Mouse (Mus musculus) lung, postnatal 36 days (tissue): ENCODE results near the gene Cxcr5.

Source experiments
- DNase-seq: peaks from one replicate; pipeline ENCODE4 v3.0.0; 2022; ENCODE audit warnings: mixed read lengths

Cxcr5 gene

DNA sequence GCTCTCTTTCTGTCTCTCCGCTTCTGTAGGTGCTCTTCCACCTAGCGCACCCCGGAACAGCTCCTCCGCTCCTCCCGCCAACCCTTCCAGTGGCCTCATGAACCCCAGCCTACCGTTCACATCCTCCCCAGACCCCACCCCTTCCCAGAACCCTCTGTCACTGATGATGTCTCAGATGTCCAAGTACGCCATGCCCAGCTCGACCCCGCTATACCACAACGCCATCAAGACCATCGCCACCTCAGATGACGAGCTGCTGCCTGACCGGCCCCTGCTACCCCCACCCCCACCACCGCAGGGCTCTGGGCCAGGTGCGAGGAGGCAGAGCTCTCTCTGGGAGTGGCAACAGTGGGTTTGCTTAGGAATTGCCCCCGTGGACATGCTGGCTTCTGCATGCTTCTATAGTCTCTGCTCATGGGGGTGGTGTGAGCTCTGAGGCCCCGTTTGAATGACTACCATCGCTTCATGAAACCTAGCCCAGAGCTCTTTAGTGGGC, 53.5 kb downstream of the Cxcr5 start:
- DNase-seq, result no peak

GRCm38 (mm10) chr9:44507345-44507744, 54.3 kb downstream of the Cxcr5 start:
- no peak for DNase-seq

- no peak for DNase-seq
These were observed 55.1 kb downstream of the Cxcr5 start for GRCm38 (mm10) chr9:44506566-44506965.

- no peak for DNase-seq
These were observed 55.7 kb downstream of the Cxcr5 start for GRCm38 (mm10) chr9:44505824-44506467.

- DNase-seq, result no peak
These were observed 56.5 kb downstream of the Cxcr5 start for GRCm38 (mm10) chr9:44504893-44505823.

GRCm38 (mm10) chr9:44502006-44502405, 59.7 kb downstream of the Cxcr5 start:
- DNase-seq, result peak; percentile 93

- DNase-seq, result no peak
These were observed 60.3 kb downstream of the Cxcr5 start for GRCm38 (mm10) chr9:44501206-44501879.

DNA sequence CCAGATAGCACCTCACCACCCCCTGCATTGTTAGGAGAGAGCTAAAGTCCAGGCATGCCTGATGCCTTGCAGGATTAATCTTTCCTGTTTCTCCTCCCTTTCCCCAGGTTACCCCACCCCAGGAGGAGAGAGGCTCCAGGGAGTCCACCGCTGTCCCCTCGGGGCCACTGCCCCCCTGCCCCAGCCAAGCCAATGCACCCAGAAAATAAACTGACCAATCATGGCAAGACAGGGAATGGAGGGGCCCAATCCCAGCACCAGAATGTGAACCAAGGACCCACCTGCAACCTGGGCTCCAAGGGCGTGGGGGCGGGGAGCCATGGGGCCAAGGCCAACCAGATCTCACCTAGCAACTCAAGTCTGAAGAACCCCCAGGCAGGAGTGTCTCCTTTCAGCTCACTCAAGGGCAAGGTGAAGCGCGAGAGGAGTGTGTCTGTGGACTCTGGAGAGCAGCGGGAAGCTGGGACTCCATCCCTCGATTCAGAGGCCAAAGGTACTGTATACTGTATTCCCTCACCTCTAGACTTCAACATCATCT, 61.0 kb downstream of the Cxcr5 start:
- no peak for DNase-seq

DNA sequence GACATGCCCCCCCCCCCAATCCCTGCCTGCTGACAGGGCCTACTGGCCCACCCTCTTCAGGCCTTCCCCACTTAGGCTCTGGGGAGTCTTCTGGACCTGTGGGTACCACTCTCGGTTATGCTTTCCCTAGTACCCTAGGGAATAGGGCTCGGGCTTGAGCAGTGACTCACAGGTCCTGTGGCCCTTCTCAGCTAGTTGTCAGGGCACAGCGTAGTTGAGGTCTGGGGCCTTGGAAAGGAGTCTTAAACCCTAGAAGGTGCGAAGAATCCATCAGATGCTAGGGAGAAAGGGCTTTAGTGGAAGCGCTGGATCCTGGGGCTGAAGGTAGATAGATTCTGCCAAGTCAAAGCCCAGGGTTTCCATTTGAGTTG, 61.5 kb downstream of the Cxcr5 start:
- no peak for DNase-seq

GRCm38 (mm10) chr9:44499356-44500162, 62.1 kb downstream of the Cxcr5 start:
- no peak for DNase-seq

GRCm38 (mm10) chr9:44498421-44499355, 63.0 kb downstream of the Cxcr5 start:
- DNase-seq, result peak; percentile 93

DNA sequence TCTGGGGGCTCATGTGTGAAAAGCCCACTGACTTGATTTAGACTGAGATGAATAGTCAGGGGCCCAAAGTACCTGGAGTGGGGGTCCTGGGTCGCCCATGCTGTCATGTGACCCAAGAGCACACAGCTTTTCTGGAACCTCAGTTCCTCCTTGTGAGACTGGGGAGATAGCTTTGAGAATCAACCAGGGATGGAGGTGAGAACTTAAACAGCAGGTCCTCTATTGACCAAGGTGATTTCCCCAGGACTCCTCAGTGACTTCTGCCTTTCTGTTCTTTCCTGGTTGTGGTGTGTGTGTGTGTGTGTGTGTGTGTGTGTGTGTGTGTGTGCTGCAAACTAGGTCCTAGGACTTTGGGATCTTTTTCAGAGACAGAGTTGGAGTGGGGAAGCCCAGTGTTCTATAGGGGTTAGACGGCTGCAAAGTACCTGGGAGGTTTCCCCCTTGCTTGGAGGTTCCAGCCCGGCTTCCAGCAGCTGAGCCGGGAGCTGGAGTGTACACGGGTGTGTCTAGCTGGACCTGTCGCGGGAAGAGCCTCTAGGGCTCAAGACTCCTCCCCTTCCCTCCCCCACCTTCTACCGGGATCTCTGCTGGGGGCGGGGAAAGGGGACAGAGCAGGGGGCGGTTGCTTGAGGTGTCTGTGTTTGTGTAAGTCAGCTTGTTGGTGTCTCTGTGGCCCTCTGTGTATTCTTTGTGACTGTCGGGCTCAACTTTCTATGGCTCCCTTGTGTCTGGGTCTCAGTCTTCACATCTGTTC, 63.9 kb downstream of the Cxcr5 start:
- DNase-seq, result peak; percentile 85

DNA sequence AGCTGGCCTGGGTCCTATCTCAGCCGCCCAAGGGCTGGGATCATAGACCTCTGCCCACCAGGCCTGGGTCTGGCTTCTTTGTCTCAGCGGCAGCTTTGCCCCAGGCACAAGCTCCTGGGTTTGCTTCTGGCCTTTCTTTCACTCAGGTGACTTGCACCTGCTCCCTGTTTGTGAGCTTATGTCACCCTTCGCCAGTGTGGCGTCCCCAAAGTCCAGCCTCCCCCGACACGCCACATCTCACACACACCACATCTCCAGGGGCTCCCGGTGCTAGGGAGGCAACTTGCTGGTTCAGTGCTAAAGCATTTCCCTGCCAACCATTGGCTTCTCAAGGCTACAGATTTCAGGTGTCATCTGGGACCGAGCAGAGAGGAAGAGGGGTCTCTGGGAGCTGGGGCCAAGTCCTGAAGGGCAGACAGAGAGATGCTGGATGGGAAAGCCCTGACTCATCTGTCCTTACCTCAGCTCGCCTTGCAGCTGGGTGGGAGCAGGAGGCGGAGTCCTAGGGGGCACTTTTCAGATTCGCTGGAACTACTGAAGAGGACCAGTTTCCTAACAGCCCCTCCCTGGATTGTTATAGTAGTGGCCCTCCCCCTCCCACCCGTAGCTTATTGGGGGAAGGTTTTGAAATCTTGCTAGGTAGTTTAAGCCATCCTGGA, 64.7 kb downstream of the Cxcr5 start:
- no peak for DNase-seq

GRCm38 (mm10) chr9:44495810-44496344, 65.8 kb downstream of the Cxcr5 start:
- DNase-seq, result no peak

GRCm38 (mm10) chr9:44494863-44495809, 66.5 kb downstream of the Cxcr5 start:
- peak; percentile 80 for DNase-seq

GRCm38 (mm10) chr9:44494261-44494862, 67.3 kb downstream of the Cxcr5 start:
- peak; percentile 76 for DNase-seq

DNA sequence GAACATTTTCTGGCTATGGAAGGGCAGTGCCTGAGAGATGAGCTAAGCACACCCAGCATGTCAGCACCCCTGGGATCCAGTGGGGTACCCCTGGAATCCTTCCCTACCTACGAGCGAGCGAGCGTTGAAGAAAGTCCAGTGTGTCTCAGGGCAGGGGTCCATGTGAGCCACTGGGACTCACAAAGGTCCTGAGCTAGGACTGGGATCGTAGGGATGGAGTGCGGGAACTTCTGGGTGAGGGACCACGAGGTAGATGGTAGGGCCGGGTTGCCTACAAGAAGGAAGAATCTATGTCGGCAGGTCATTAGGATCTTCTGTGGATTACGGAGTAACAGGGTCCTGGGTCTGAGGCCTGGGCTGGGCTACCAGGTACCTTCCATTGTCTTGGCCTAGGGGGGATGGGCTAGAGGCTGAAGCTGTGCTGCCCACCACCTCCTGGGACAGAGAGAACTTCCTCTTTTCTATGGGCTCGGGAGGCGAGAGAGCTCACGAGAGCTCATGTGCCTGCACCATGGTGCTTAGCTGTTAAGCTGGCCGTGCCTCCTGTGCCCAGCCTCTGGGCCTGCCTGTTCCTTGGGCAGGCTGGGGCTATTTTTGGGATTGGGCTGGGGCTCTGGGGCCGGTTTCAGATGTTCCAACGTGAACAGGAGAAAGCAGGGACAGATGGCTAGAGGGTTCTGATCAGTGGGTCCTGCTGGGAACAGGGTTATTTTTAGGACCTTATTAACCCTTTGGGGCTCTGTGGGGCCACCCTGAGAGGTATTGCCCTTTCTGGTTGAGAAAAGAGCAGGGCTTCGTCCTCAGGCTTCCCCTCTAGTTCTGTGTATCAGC, 68.8 kb downstream of the Cxcr5 start:
- peak; percentile 24 for DNase-seq
